In genomic region chr5:148388251-148389006, GRCm38 (mm10) we compare ENCODE assay signal across 9 mouse cellular contexts. TPM values are rescaled to one million over a fixed set of nuclear protein-coding genes. Genes with fewer than 3 reads are reported as not detected.
A peak's percentile ranks its signal among the peaks of the same experiment; 100 is the strongest.
DNase-seq lines count a peak whose midpoint lies in the region; ATAC-seq lines count a peak whose summit lies in the region.
"Had no signal": no experiment of that assay in that cellular context is flagged by ENCODE, and none has a peak within 500 bp of the region (broad histone marks: within the 10 kb centered on the region; RNA-seq: fewer than 3 reads in every experiment).

No protein-coding gene starts in this region.

- peak; percentile 17 for DNase-seq in kidney, postnatal 14 days
- DNase-seq in kidney, postnatal 36 days = no peak
- peak; percentile 75 for DNase-seq in T-cell, adult 2 months (ENCODE audit: low spot score)
- DNase-seq in splenic B cell, adult 2 months (ENCODE audit: low read depth, low spot score) = peak; percentile 38
- no peak for DNase-seq in adipocyte (ENCODE audit: low spot score)
- DNase-seq in hindbrain, embryonic 10.5 days (ENCODE audit: low spot score) = no peak
- DNase-seq: kidney, adult 8-10 months had no signal

- H3K36me3 ChIP-seq in liver, embryonic 16.5 days (ENCODE audit: control insufficient read depth, insufficient read depth) = no peaks in the 10 kb centered on the region; the same call in 1 of the 2 replicates
- H3K36me3 ChIP-seq in splenic B cell, adult 2 months (ENCODE audit: control insufficient read depth, insufficient read depth, low read length, poor library complexity, severe bottlenecking) = no peaks in the 10 kb centered on the region
- peaks cover 19% of the 10 kb centered on the region for H3K36me3 ChIP-seq in hindbrain, embryonic 10.5 days

- H3K27me3 ChIP-seq in liver, embryonic 16.5 days (ENCODE audit: control insufficient read depth, insufficient read depth, low read depth, low read length) = no peaks in the 10 kb centered on the region
- H3K27me3 ChIP-seq in splenic B cell, adult 2 months (ENCODE audit: control insufficient read depth, insufficient read depth, low read length, poor library complexity, severe bottlenecking) = no peaks in the 10 kb centered on the region
- H3K27me3 ChIP-seq in hindbrain, embryonic 10.5 days (ENCODE audit: insufficient read depth, poor library complexity, severe bottlenecking) = no peaks in the 10 kb centered on the region

- ATAC-seq in liver, embryonic 16.5 days (ENCODE audit: low read depth) = peak; percentile 45

- 75% methylated on average over 18 of the region's 18 CpGs for WGBS in liver, embryonic 16.5 days (ENCODE audit: insufficient replicate concordance)
- WGBS in hindbrain, embryonic 10.5 days = 92% methylated on average over 18 of the region's 18 CpGs

- H3K9ac ChIP-seq in liver, embryonic 16.5 days (ENCODE audit: low read depth, low read length) = no peak overlapping the region

- H3K9me3 ChIP-seq in liver, embryonic 16.5 days (replicated peaks; ENCODE audit: control insufficient read depth, low read length) = no peaks in the 10 kb centered on the region
- H3K9me3 ChIP-seq in hindbrain, embryonic 10.5 days = 0 out of 2 replicates have a peak, but pooled peaks cover 2% of the 10 kb centered on the region

- peak overlapping the region; percentile 43 for H3K4me2 ChIP-seq in liver, embryonic 16.5 days (ENCODE audit: low read depth, low read length)

- H3K27ac ChIP-seq in liver, embryonic 16.5 days (ENCODE audit: low read length) = peak overlapping the region; percentile 58
- no peak overlapping the region for H3K27ac ChIP-seq in hindbrain, embryonic 10.5 days

- H3K4me3 ChIP-seq in liver, embryonic 16.5 days (ENCODE audit: low read depth, low read length) = 0 out of 2 replicates have a peak overlapping the region, but pooled peaks have one; percentile 4
- no peak overlapping the region for H3K4me3 ChIP-seq in hindbrain, embryonic 10.5 days
- H3K4me3 ChIP-seq: myocyte had no signal

- peaks cover 19% of the 10 kb centered on the region for H3K4me1 ChIP-seq in liver, embryonic 16.5 days (ENCODE audit: control insufficient read depth, low read depth, low read length)
- H3K4me1 ChIP-seq in hindbrain, embryonic 10.5 days (replicated peaks) = peaks cover 11% of the 10 kb centered on the region

RNA-seq across cellular contexts. Expression of gene Slc7a1, which starts 11.3 kb away (rescaled TPM):
- 14.1 and 15.7 TPM in 2 replicates for polyA plus RNA-seq in liver, embryonic 16.5 days (2015; fragmentation: Nextera tagmentation; extraction: Ambion mirVana)
- polyA plus RNA-seq in hindbrain, embryonic 10.5 days (2016; fragmentation: Nextera tagmentation; extraction: Ambion mirVana) = 10.8 and 13.6 TPM in 2 replicates

Comparison
In these comparisons a context has a peak if more than half of its experiments do, and no peak if none do; other contexts are left out.
1. DNase-seq: peak in kidney, postnatal 14 days (single experiment), T-cell, adult 2 months (single experiment) and splenic B cell, adult 2 months (single experiment); none in kidney, postnatal 36 days (0 of 2), adipocyte (single experiment) and hindbrain, embryonic 10.5 days (single experiment).